ENCODE assay signal across 8 mouse cellular contexts in genomic region chr7:27446521-27447418, GRCm38 (mm10). TPM values are rescaled to one million over a fixed set of nuclear protein-coding genes. Genes with fewer than 3 reads are reported as not detected.
DNase-seq lines count a peak whose midpoint lies in the region; ATAC-seq and TF ChIP-seq lines count a peak whose summit lies in the region.

No protein-coding gene starts in this region.

- H3K4me1 ChIP-seq in testis, adult 2 months (ENCODE audit: control insufficient read depth, insufficient read depth, low read length): peaks cover 22% of the 10 kb centered on the region
- H3K4me1 ChIP-seq in intestine, embryonic 14.5 days (replicated peaks; ENCODE audit: control insufficient read depth, insufficient read depth, low read length): peaks cover 14% of the 10 kb centered on the region
- H3K4me1 ChIP-seq in limb, embryonic 11.5 days (ENCODE audit: control insufficient read depth, insufficient read depth, low read length): 0 out of 2 replicates have a peak, but pooled peaks cover 4% of the 10 kb centered on the region

- H3K4me2 ChIP-seq in intestine, embryonic 14.5 days (ENCODE audit: low read length): peak overlapping the region; percentile 96
- peak overlapping the region; percentile 94 for H3K4me2 ChIP-seq in limb, embryonic 11.5 days (ENCODE audit: low read depth, severe bottlenecking)

- no peaks in the 10 kb centered on the region for H3K36me3 ChIP-seq in testis, adult 2 months (ENCODE audit: control insufficient read depth, insufficient read depth, low read length)
- no peaks in the 10 kb centered on the region for H3K36me3 ChIP-seq in intestine, embryonic 14.5 days (ENCODE audit: control insufficient read depth, insufficient read depth, low read length)
- no peaks in the 10 kb centered on the region for H3K36me3 ChIP-seq in limb, embryonic 11.5 days (ENCODE audit: control insufficient read depth, insufficient read depth, low read length)

- no peak for TF ChIP-seq CTCF in testis, adult 2 months (IDR thresholded peaks at IDR 0.05; ENCODE audit: control insufficient read depth, insufficient read depth, insufficient replicate concordance, low read depth, low read length)

- 9% methylated on average over 43 of the region's 53 CpGs for WGBS in intestine, embryonic 14.5 days
- WGBS in limb, embryonic 11.5 days: 8% methylated on average over 51 of the region's 53 CpGs

- TF ChIP-seq POLR2A in testis, adult 2 months (IDR thresholded peaks at IDR 0.05; ENCODE audit: control insufficient read depth, low read depth, low read length): no peak

- peak overlapping the region; percentile 46 for H3K9ac ChIP-seq in intestine, embryonic 14.5 days (ENCODE audit: low read length)
- H3K9ac ChIP-seq in limb, embryonic 11.5 days (ENCODE audit: low read length): peak overlapping the region; percentile 56

- no peaks in the 10 kb centered on the region for H3K9me3 ChIP-seq in intestine, embryonic 14.5 days (ENCODE audit: control insufficient read depth, low read length)
- H3K9me3 ChIP-seq in limb, embryonic 11.5 days (ENCODE audit: control insufficient read depth, low read length): no peaks in the 10 kb centered on the region

- no peaks in the 10 kb centered on the region for H3K27me3 ChIP-seq in testis, adult 2 months (ENCODE audit: control insufficient read depth, insufficient read depth, low read length)
- H3K27me3 ChIP-seq in intestine, embryonic 14.5 days (replicated peaks; ENCODE audit: control insufficient read depth, insufficient read depth, low read length): peaks cover 30% of the 10 kb centered on the region
- peaks cover 24% of the 10 kb centered on the region for H3K27me3 ChIP-seq in limb, embryonic 11.5 days (ENCODE audit: control insufficient read depth, insufficient read depth, low read length)

- no peak overlapping the region for H3K27ac ChIP-seq in testis, adult 2 months (ENCODE audit: control insufficient read depth, insufficient read depth, low read depth, low read length)
- no peak overlapping the region for H3K27ac ChIP-seq in intestine, embryonic 14.5 days (ENCODE audit: low read depth)
- no peak overlapping the region for H3K27ac ChIP-seq in limb, embryonic 11.5 days (replicated peaks; ENCODE audit: low read depth, low read length)

- H3K4me3 ChIP-seq in testis, adult 2 months (ENCODE audit: control insufficient read depth, low read depth, low read length): peak overlapping the region; percentile 73
- peak overlapping the region; percentile 48 for H3K4me3 ChIP-seq in intestine, embryonic 14.5 days (ENCODE audit: low read depth, low read length)
- H3K4me3 ChIP-seq in limb, embryonic 11.5 days (ENCODE audit: low read depth, low read length): peak overlapping the region; percentile 49

- peak; percentile 54; the same call in 1 of the 2 replicates for ATAC-seq in frontal cortex, adult (ENCODE audit: low TSS enrichment)
- peak; percentile 9; the same call in 1 of the 2 replicates for ATAC-seq in intestine, embryonic 14.5 days (replicated peaks; ENCODE audit: low FRiP score, low TSS enrichment, low read depth)
- ATAC-seq in limb, embryonic 11.5 days (ENCODE audit: insufficient number of reproducible peaks, low FRiP score, low TSS enrichment, low read depth): peak; percentile 3; the same call in 1 of the 2 replicates

- DNase-seq in testis, postnatal 14 days (ENCODE audit: low spot score): no peak
- peak; percentile 68 to 73 for DNase-seq in cerebellum, adult 18-20 months
- DNase-seq in intestine, embryonic 14.5 days (ENCODE audit: low spot score): peak; percentile 57
- DNase-seq in limb, embryonic 11.5 days (ENCODE audit: low spot score): peak; percentile 36
- DNase-seq in natural killer cell, adult 2 months (ENCODE audit: low spot score in 2 of 2): peak; percentile 39 to 41
- no peak for DNase-seq in ovary, postnatal 14 days (ENCODE audit: low spot score)

RNA-seq across cellular contexts. Expression of gene Sptbn4, which starts 0.7 kb away (rescaled TPM):
- polyA plus RNA-seq in testis, adult 2 months (2012; rRNA removed): 19.5 and 34.7 TPM in 2 replicates
- 0.34 and 0.48 TPM in 2 replicates for polyA plus RNA-seq in intestine, embryonic 14.5 days (2014; fragmentation: Nextera tagmentation; extraction: Ambion mirVana)
- 0.15 and 0.27 TPM in 2 replicates for polyA plus RNA-seq in limb, embryonic 11.5 days (2014; fragmentation: Nextera tagmentation; extraction: Ambion mirVana)

RNA-seq across cellular contexts. Expression of gene Blvrb, which starts 1.0 kb away (rescaled TPM):
- polyA plus RNA-seq in testis, adult 2 months (2012; rRNA removed): 7.6 and 8.5 TPM in 2 replicates
- 52.3 and 54.0 TPM in 2 replicates for polyA plus RNA-seq in intestine, embryonic 14.5 days (2014; fragmentation: Nextera tagmentation; extraction: Ambion mirVana)
- 29.0 and 30.5 TPM in 2 replicates for polyA plus RNA-seq in limb, embryonic 11.5 days (2014; fragmentation: Nextera tagmentation; extraction: Ambion mirVana)

RNA-seq across cellular contexts. Expression of gene Sertad3, which starts 26.8 kb away (rescaled TPM):
- polyA plus RNA-seq in testis, adult 2 months (2012; rRNA removed): 4.1 and 4.7 TPM in 2 replicates
- polyA plus RNA-seq in intestine, embryonic 14.5 days (2014; fragmentation: Nextera tagmentation; extraction: Ambion mirVana): 25.2 and 29.0 TPM in 2 replicates
- polyA plus RNA-seq in limb, embryonic 11.5 days (2014; fragmentation: Nextera tagmentation; extraction: Ambion mirVana): 25.9 and 29.3 TPM in 2 replicates

RNA-seq across cellular contexts. Expression of gene Sertad1, which starts 39.9 kb away (rescaled TPM):
- polyA plus RNA-seq in testis, adult 2 months (2012; rRNA removed): 15.4 and 19.1 TPM in 2 replicates
- polyA plus RNA-seq in intestine, embryonic 14.5 days (2014; fragmentation: Nextera tagmentation; extraction: Ambion mirVana): 33.9 and 38.4 TPM in 2 replicates
- 29.0 and 31.5 TPM in 2 replicates for polyA plus RNA-seq in limb, embryonic 11.5 days (2014; fragmentation: Nextera tagmentation; extraction: Ambion mirVana)

RNA-seq across cellular contexts. Expression of gene Prx, which starts 52.4 kb away (rescaled TPM):
- 0.33 and 0.42 TPM in 2 replicates for polyA plus RNA-seq in testis, adult 2 months (2012; rRNA removed)
- 1.5 and 1.6 TPM in 2 replicates for polyA plus RNA-seq in intestine, embryonic 14.5 days (2014; fragmentation: Nextera tagmentation; extraction: Ambion mirVana)
- polyA plus RNA-seq in limb, embryonic 11.5 days (2014; fragmentation: Nextera tagmentation; extraction: Ambion mirVana): 1.5 and 2.1 TPM in 2 replicates

Comparison
In these comparisons a context has a peak if more than half of its experiments do, and no peak if none do; other contexts are left out.
1. DNase-seq: peak in cerebellum, adult 18-20 months (2 of 2), intestine, embryonic 14.5 days (single experiment), limb, embryonic 11.5 days (single experiment) and natural killer cell, adult 2 months (2 of 2); none in testis, postnatal 14 days (single experiment) and ovary, postnatal 14 days (single experiment).
2. ATAC-seq: peak in every context shown above with its lines; median percentile 54 in frontal cortex, adult; 9 in intestine, embryonic 14.5 days; 3 in limb, embryonic 11.5 days.
3. RNA of gene Sptbn4, which starts 0.7 kb away (polyA plus RNA-seq): 19.5 to 34.7 TPM in testis, adult 2 months; 0.34 to 0.48 TPM in intestine, embryonic 14.5 days and 0.15 to 0.27 TPM in limb, embryonic 11.5 days; every median in the first group is over 10 times any median in the second.
4. Peak in every context shown above with its lines, with median percentiles within 50 percentile points of each other: H3K4me3 ChIP-seq.